Mouse (Mus musculus): ENCODE measurements around the gene Ltb. TPM values are rescaled to one million over a fixed set of nuclear protein-coding genes. Genes with fewer than 3 reads are reported as not detected.

Ltb gene
- polyA plus RNA-seq, 1 experiment from 2014 or later = 167 TPM

GRCm38 (mm10) chr17:35191723-35192122 is 2.5 kb upstream of the Ltb start:
- DNase-seq (ENCODE audit: low spot score) = no peak

- DNase-seq (ENCODE audit: low spot score) = no peak
These were observed 1.3 kb upstream of the Ltb start for GRCm38 (mm10) chr17:35192924-35193323.

GRCm38 (mm10) chr17:35194844-35195630 is 798 bp downstream of the Ltb start:
- peak; percentile 31 for DNase-seq (ENCODE audit: low spot score)

- peak; percentile 95 for DNase-seq (ENCODE audit: low spot score)
These were observed 1.5 kb downstream of the Ltb start for GRCm38 (mm10) chr17:35195631-35196320.

- DNase-seq (ENCODE audit: low spot score) = peak; percentile 35
These were observed 2.0 kb downstream of the Ltb start for GRCm38 (mm10) chr17:35196321-35196641.

GRCm38 (mm10) chr17:35197126-35197525 is 2.9 kb downstream of the Ltb start:
- DNase-seq (ENCODE audit: low spot score) = peak; percentile 67

- DNase-seq (ENCODE audit: low spot score) = no peak
These were observed 3.8 kb downstream of the Ltb start for GRCm38 (mm10) chr17:35198029-35198428.

GRCm38 (mm10) chr17:35198946-35199345 is 4.7 kb downstream of the Ltb start:
- no peak for DNase-seq (ENCODE audit: low spot score)

GRCm38 (mm10) chr17:35200398-35200797 is 6.2 kb downstream of the Ltb start:
- DNase-seq (ENCODE audit: low spot score) = peak; percentile 93

- no peak for DNase-seq (ENCODE audit: low spot score)
These were observed 6.9 kb downstream of the Ltb start for GRCm38 (mm10) chr17:35201128-35201527.

GRCm38 (mm10) chr17:35201787-35202186 is 7.5 kb downstream of the Ltb start, which contains the start of gene Tnf:
Gene Tnf (minus strand): TSS chr17:35202007.
- DNase-seq (ENCODE audit: low spot score) = peak; percentile 48

- no peak for DNase-seq (ENCODE audit: low spot score)
These were observed 8.2 kb downstream of the Ltb start for GRCm38 (mm10) chr17:35202442-35202841.

GRCm38 (mm10) chr17:35204494-35205379 is 10.5 kb downstream of the Ltb start, which contains the start of gene Lta:
Gene Lta (minus strand): TSS chr17:35205351.
- DNase-seq (ENCODE audit: low spot score) = peak; percentile 85

GRCm38 (mm10) chr17:35205380-35205769 is 11.1 kb downstream of the Ltb start:
- no peak for DNase-seq (ENCODE audit: low spot score)

- DNase-seq (ENCODE audit: low spot score) = no peak
These were observed 15.7 kb downstream of the Ltb start for GRCm38 (mm10) chr17:35209785-35210535.

- no peak for DNase-seq (ENCODE audit: low spot score)
These were observed 16.4 kb downstream of the Ltb start for GRCm38 (mm10) chr17:35210593-35210992.

GRCm38 (mm10) chr17:35213071-35213470 is 18.8 kb downstream of the Ltb start:
- no peak for DNase-seq (ENCODE audit: low spot score)

GRCm38 (mm10) chr17:35218516-35219193 is 24.4 kb downstream of the Ltb start:
- DNase-seq (ENCODE audit: low spot score) = peak; percentile 51

GRCm38 (mm10) chr17:35219601-35220041 is 25.4 kb downstream of the Ltb start:
- peak; percentile 77 for DNase-seq (ENCODE audit: low spot score)

All from thymus, postnatal 0 days (tissue).